Mouse (Mus musculus) CH12.LX (cell line): Measurements from ENCODE around the gene Lmna.

Experiments
- CTCF ChIP-seq, 2 experiments: IDR thresholded peaks in 1 of 2; conservative IDR thresholded peaks in 1 of 2; 2 replicates each; pipeline ENCODE4 v1.5.1; 2011 to 2012; ENCODE audit warnings: low read depth in 2 of 2, low read length in 2 of 2, improper control_type of control experiment in 1 of 2, inconsistent platforms in 1 of 2, mild to moderate bottlenecking in 1 of 2, moderate library complexity in 1 of 2
- E2F4 ChIP-seq: IDR thresholded peaks from 2 replicates; pipeline ENCODE4 v1.6.1; 2011; ENCODE audit warnings: low read depth, low read length, improper control_type of control experiment; ENCODE audit not compliant: insufficient replicate concordance
- EP300 ChIP-seq: IDR thresholded peaks from 2 replicates; pipeline ENCODE4 v1.6.1; 2011; ENCODE audit warnings: low read length, improper control_type of control experiment
- GABPA ChIP-seq: IDR thresholded peaks from 2 replicates; pipeline ENCODE4 v1.6.1; 2012; ENCODE audit warnings: low read depth, low read length, improper control_type of control experiment, inconsistent platforms; ENCODE audit not compliant: insufficient replicate concordance
- JUN ChIP-seq: IDR thresholded peaks from 2 replicates; pipeline ENCODE4 v1.6.1; 2011; ENCODE audit warnings: low read depth, mild to moderate bottlenecking, low read length, improper control_type of control experiment, moderate library complexity; ENCODE audit not compliant: insufficient read depth
- KAT2A ChIP-seq: IDR thresholded peaks from 2 replicates; pipeline ENCODE4 v1.6.1; 2012; ENCODE audit warnings: low read length, improper control_type of control experiment, inconsistent platforms; ENCODE audit not compliant: insufficient replicate concordance
- MAFK ChIP-seq: IDR thresholded peaks from 2 replicates; pipeline ENCODE4 v1.6.1; 2011; ENCODE audit warnings: low read length, improper control_type of control experiment; ENCODE audit not compliant: insufficient replicate concordance
- MXI1 ChIP-seq: IDR thresholded peaks from 2 replicates; pipeline ENCODE4 v1.6.1; 2011; ENCODE audit warnings: mild to moderate bottlenecking, low read depth, low read length, improper control_type of control experiment
- MYC ChIP-seq: IDR thresholded peaks from 2 replicates; pipeline ENCODE4 v1.6.1; 2011; ENCODE audit warnings: low read depth, mild to moderate bottlenecking, improper control_type of control experiment, low read length
- POLR2A ChIP-seq: IDR thresholded peaks from 2 replicates; pipeline ENCODE4 v1.6.1; 2011; ENCODE audit warnings: low read depth, mild to moderate bottlenecking, improper control_type of control experiment, low read length
- TCF12 ChIP-seq: IDR thresholded peaks from 2 replicates; pipeline ENCODE4 v1.6.1; 2014; ENCODE audit warnings: low read depth, mild to moderate bottlenecking, inconsistent platforms, low read length, improper control_type of control experiment
- USF1 ChIP-seq: IDR thresholded peaks from 2 replicates; pipeline ENCODE4 v1.6.1; 2014; ENCODE audit warnings: low read depth, mild to moderate bottlenecking, inconsistent platforms, low read length, improper control_type of control experiment

- TF ChIP-seq JUN (no peak), GABPA (no peak), MXI1 (no peak), EP300 (no peak), POLR2A (no peak), USF1 (no peak), E2F4 (no peak), TCF12 (no peak), CTCF (conservative IDR thresholded peaks at IDR 0.05 in 1 of 2, IDR thresholded peaks at IDR 0.05 in 1 of 2; ENCODE audit: low read depth in 2 of 2, low read length in 2 of 2) (no peak), MAFK (no peak), MYC (no peak), KAT2A (no peak)
Measured at GRCm38 (mm10) chr3:88452716-88453115, 57.0 kb downstream of the Lmna start.
